Mouse (Mus musculus): Measurements from ENCODE around the gene Mxra8. TPM values are rescaled to one million over a fixed set of nuclear protein-coding genes. Genes with fewer than 3 reads are reported as not detected.

Gene Mxra8
- polyA plus RNA-seq, 1 experiment from 2014 or later: 28.8 TPM

- Histone ChIP-seq H3K9me3 (ENCODE audit: control insufficient read depth, low read length) (no peaks in the 10 kb centered on the region), H3K4me2 (ENCODE audit: low read depth, low read length, severe bottlenecking) (no peak overlapping the region), H3K4me3 (ENCODE audit: low read depth, low read length) (no peak overlapping the region), H3K9ac (ENCODE audit: low read length) (no peak overlapping the region), H3K4me1 (replicated peaks; ENCODE audit: control insufficient read depth, insufficient read depth, low read length) (peaks cover 10% of the 10 kb centered on the region; the same call in 1 of the 2 replicates), H3K27me3 (ENCODE audit: control insufficient read depth, insufficient read depth, low read length) (no peaks in the 10 kb centered on the region), H3K36me3 (ENCODE audit: control insufficient read depth, insufficient read depth, low read length) (no peaks in the 10 kb centered on the region; the same call in 1 of the 2 replicates), H3K27ac (ENCODE audit: low read depth, low read length) (no peak overlapping the region)
- no peak for DNase-seq (ENCODE audit: low spot score)
- WGBS: 82% methylated on average over 2 of the region's 2 CpGs
- ATAC-seq (replicated peaks; ENCODE audit: low FRiP score): no peak
Observed at GRCm38 (mm10) chr4:155849391-155849790, 9.9 kb downstream of the Mxra8 start.

- DNase-seq (ENCODE audit: low spot score): no peak
- no peak for ATAC-seq (replicated peaks; ENCODE audit: low FRiP score)
- no peaks in the 10 kb centered on the region for H3K27me3 ChIP-seq (ENCODE audit: control insufficient read depth, insufficient read depth, low read length)
- H3K27ac ChIP-seq (ENCODE audit: low read depth, low read length): no peak overlapping the region
- H3K36me3 ChIP-seq (ENCODE audit: control insufficient read depth, insufficient read depth, low read length): no peaks in the 10 kb centered on the region; the same call in 1 of the 2 replicates
- no peaks in the 10 kb centered on the region for H3K9me3 ChIP-seq (ENCODE audit: control insufficient read depth, low read length)
- H3K4me3 ChIP-seq (ENCODE audit: low read depth, low read length): no peak overlapping the region
- H3K4me2 ChIP-seq (ENCODE audit: low read depth, low read length, severe bottlenecking): no peak overlapping the region
- WGBS: 97% methylated on average over 3 of the region's 3 CpGs
- peaks cover 10% of the 10 kb centered on the region; the same call in 1 of the 2 replicates for H3K4me1 ChIP-seq (replicated peaks; ENCODE audit: control insufficient read depth, insufficient read depth, low read length)
- no peak overlapping the region for H3K9ac ChIP-seq (ENCODE audit: low read length)
Observed at GRCm38 (mm10) chr4:155849792-155850451, 10.4 kb downstream of the Mxra8 start.

- 87% methylated on average over 3 of the region's 3 CpGs for WGBS
- DNase-seq (ENCODE audit: low spot score) (no peak), ATAC-seq (replicated peaks; ENCODE audit: low FRiP score) (no peak)
- Histone ChIP-seq H3K9ac (ENCODE audit: low read length) (no peak overlapping the region), H3K4me2 (ENCODE audit: low read depth, low read length, severe bottlenecking) (no peak overlapping the region), H3K27ac (ENCODE audit: low read depth, low read length) (no peak overlapping the region), H3K4me3 (ENCODE audit: low read depth, low read length) (no peak overlapping the region), H3K27me3 (ENCODE audit: control insufficient read depth, insufficient read depth, low read length) (no peaks in the 10 kb centered on the region), H3K4me1 (replicated peaks; ENCODE audit: control insufficient read depth, insufficient read depth, low read length) (peaks cover 10% of the 10 kb centered on the region; the same call in 1 of the 2 replicates), H3K9me3 (ENCODE audit: control insufficient read depth, low read length) (no peaks in the 10 kb centered on the region), H3K36me3 (ENCODE audit: control insufficient read depth, insufficient read depth, low read length) (no peaks in the 10 kb centered on the region; the same call in 1 of the 2 replicates)
Observed at GRCm38 (mm10) chr4:155851368-155851767, 11.9 kb downstream of the Mxra8 start.

- WGBS: 80% methylated on average over 2 of the region's 2 CpGs
- Histone ChIP-seq H3K4me1 (replicated peaks; ENCODE audit: control insufficient read depth, insufficient read depth, low read length) (peaks cover 9% of the 10 kb centered on the region; the same call in 1 of the 2 replicates), H3K4me2 (ENCODE audit: low read depth, low read length, severe bottlenecking) (no peak overlapping the region), H3K36me3 (ENCODE audit: control insufficient read depth, insufficient read depth, low read length) (peaks cover 4% of the 10 kb centered on the region; the same call in 1 of the 2 replicates), H3K27ac (ENCODE audit: low read depth, low read length) (no peak overlapping the region), H3K9ac (ENCODE audit: low read length) (no peak overlapping the region), H3K9me3 (ENCODE audit: control insufficient read depth, low read length) (no peaks in the 10 kb centered on the region), H3K27me3 (ENCODE audit: control insufficient read depth, insufficient read depth, low read length) (no peaks in the 10 kb centered on the region), H3K4me3 (ENCODE audit: low read depth, low read length) (no peak overlapping the region)
- no peak for DNase-seq (ENCODE audit: low spot score)
- ATAC-seq (replicated peaks; ENCODE audit: low FRiP score): no peak
Observed at GRCm38 (mm10) chr4:155851951-155852411, 12.5 kb downstream of the Mxra8 start.

- no peak for ATAC-seq (replicated peaks; ENCODE audit: low FRiP score)
- H3K9me3 ChIP-seq (ENCODE audit: control insufficient read depth, low read length): no peaks in the 10 kb centered on the region
- WGBS: 92% methylated on average over 9 of the region's 9 CpGs
- no peak overlapping the region for H3K4me2 ChIP-seq (ENCODE audit: low read depth, low read length, severe bottlenecking)
- no peaks in the 10 kb centered on the region for H3K27me3 ChIP-seq (ENCODE audit: control insufficient read depth, insufficient read depth, low read length)
- H3K4me3 ChIP-seq (ENCODE audit: low read depth, low read length): no peak overlapping the region
- H3K4me1 ChIP-seq (replicated peaks; ENCODE audit: control insufficient read depth, insufficient read depth, low read length): peaks cover 7% of the 10 kb centered on the region; the same call in 1 of the 2 replicates
- H3K9ac ChIP-seq (ENCODE audit: low read length): no peak overlapping the region
- peaks cover 4% of the 10 kb centered on the region; the same call in 1 of the 2 replicates for H3K36me3 ChIP-seq (ENCODE audit: control insufficient read depth, insufficient read depth, low read length)
- DNase-seq (ENCODE audit: low spot score): no peak
- no peak overlapping the region for H3K27ac ChIP-seq (ENCODE audit: low read depth, low read length)
Observed at GRCm38 (mm10) chr4:155853421-155853820, 13.9 kb downstream of the Mxra8 start.

- Histone ChIP-seq H3K4me3 (ENCODE audit: low read depth, low read length) (no peak overlapping the region), H3K27ac (ENCODE audit: low read depth, low read length) (no peak overlapping the region), H3K4me1 (replicated peaks; ENCODE audit: control insufficient read depth, insufficient read depth, low read length) (0 out of 2 replicates have a peak, but pooled peaks cover 4% of the 10 kb centered on the region), H3K4me2 (ENCODE audit: low read depth, low read length, severe bottlenecking) (no peak overlapping the region), H3K27me3 (ENCODE audit: control insufficient read depth, insufficient read depth, low read length) (no peaks in the 10 kb centered on the region), H3K36me3 (ENCODE audit: control insufficient read depth, insufficient read depth, low read length) (peaks cover 4% of the 10 kb centered on the region; the same call in 1 of the 2 replicates), H3K9me3 (ENCODE audit: control insufficient read depth, low read length) (no peaks in the 10 kb centered on the region), H3K9ac (ENCODE audit: low read length) (no peak overlapping the region)
- WGBS: 93% methylated on average over 12 of the region's 12 CpGs
- DNase-seq (ENCODE audit: low spot score) (no peak), ATAC-seq (replicated peaks; ENCODE audit: low FRiP score) (no peak)
Observed at GRCm38 (mm10) chr4:155854991-155855390, 15.5 kb downstream of the Mxra8 start.

- DNase-seq (ENCODE audit: low spot score) (no peak), ATAC-seq (replicated peaks; ENCODE audit: low FRiP score) (no peak)
- WGBS: 94% methylated on average over 12 of the region's 12 CpGs
- no peaks in the 10 kb centered on the region for H3K27me3 ChIP-seq (ENCODE audit: control insufficient read depth, insufficient read depth, low read length)
- no peak overlapping the region for H3K27ac ChIP-seq (ENCODE audit: low read depth, low read length)
- no peak overlapping the region for H3K4me2 ChIP-seq (ENCODE audit: low read depth, low read length, severe bottlenecking)
- H3K4me3 ChIP-seq (ENCODE audit: low read depth, low read length): no peak overlapping the region
- H3K9ac ChIP-seq (ENCODE audit: low read length): no peak overlapping the region
- no peaks in the 10 kb centered on the region for H3K4me1 ChIP-seq (replicated peaks; ENCODE audit: control insufficient read depth, insufficient read depth, low read length)
- peaks cover 4% of the 10 kb centered on the region; the same call in 1 of the 2 replicates for H3K36me3 ChIP-seq (ENCODE audit: control insufficient read depth, insufficient read depth, low read length)
- H3K9me3 ChIP-seq (ENCODE audit: control insufficient read depth, low read length): no peaks in the 10 kb centered on the region
Observed at GRCm38 (mm10) chr4:155856071-155856470, 16.6 kb downstream of the Mxra8 start.

GRCm38 (mm10) chr4:155856881-155857280 is 17.4 kb downstream of the Mxra8 start:
- H3K4me2 ChIP-seq (ENCODE audit: low read depth, low read length, severe bottlenecking): no peak overlapping the region
- H3K4me3 ChIP-seq (ENCODE audit: low read depth, low read length): no peak overlapping the region
- peaks cover 4% of the 10 kb centered on the region; the same call in 1 of the 2 replicates for H3K36me3 ChIP-seq (ENCODE audit: control insufficient read depth, insufficient read depth, low read length)
- 85% methylated on average over 3 of the region's 3 CpGs for WGBS
- no peaks in the 10 kb centered on the region for H3K4me1 ChIP-seq (replicated peaks; ENCODE audit: control insufficient read depth, insufficient read depth, low read length)
- H3K27ac ChIP-seq (ENCODE audit: low read depth, low read length): no peak overlapping the region
- DNase-seq (ENCODE audit: low spot score): no peak
- H3K9ac ChIP-seq (ENCODE audit: low read length): no peak overlapping the region
- H3K27me3 ChIP-seq (ENCODE audit: control insufficient read depth, insufficient read depth, low read length): no peaks in the 10 kb centered on the region
- H3K9me3 ChIP-seq (ENCODE audit: control insufficient read depth, low read length): no peaks in the 10 kb centered on the region
- ATAC-seq (replicated peaks; ENCODE audit: low FRiP score): no peak

- Histone ChIP-seq H3K9me3 (ENCODE audit: control insufficient read depth, low read length) (no peaks in the 10 kb centered on the region), H3K4me2 (ENCODE audit: low read depth, low read length, severe bottlenecking) (no peak overlapping the region), H3K4me1 (replicated peaks; ENCODE audit: control insufficient read depth, insufficient read depth, low read length) (no peaks in the 10 kb centered on the region), H3K4me3 (ENCODE audit: low read depth, low read length) (no peak overlapping the region), H3K9ac (ENCODE audit: low read length) (no peak overlapping the region), H3K36me3 (ENCODE audit: control insufficient read depth, insufficient read depth, low read length) (peaks cover 4% of the 10 kb centered on the region; the same call in 1 of the 2 replicates), H3K27me3 (ENCODE audit: control insufficient read depth, insufficient read depth, low read length) (no peaks in the 10 kb centered on the region), H3K27ac (ENCODE audit: low read depth, low read length) (no peak overlapping the region)
- ATAC-seq (replicated peaks; ENCODE audit: low FRiP score): no peak
- DNase-seq (ENCODE audit: low spot score): peak; percentile 83
- 29% methylated on average over 13 of the region's 13 CpGs for WGBS
Observed at GRCm38 (mm10) chr4:155859318-155859717, 19.8 kb downstream of the Mxra8 start.
